Mouse (Mus musculus) spleen, adult 12 weeks (tissue): Measurements from ENCODE around the gene Actr1a.

ENCODE experiments used
- DNase-seq: peaks from one replicate; pipeline ENCODE4 v3.0.0; 2022; ENCODE audit warnings: low spot score

Gene Actr1a

GRCm38 (mm10) chr19:46350168-46350932 is 45.2 kb downstream of the Actr1a start, which contains the start of gene 2310034G01Rik:
TSS of gene 2310034G01Rik (minus strand) at chr19:46350302.
- no peak for DNase-seq

- DNase-seq: no peak
Observed at GRCm38 (mm10) chr19:46349550-46349949, 46.0 kb downstream of the Actr1a start.

- DNase-seq: no peak
Observed at GRCm38 (mm10) chr19:46348761-46349458, 46.6 kb downstream of the Actr1a start.

GRCm38 (mm10) chr19:46347936-46348668 is 47.4 kb downstream of the Actr1a start:
- no peak for DNase-seq

GRCm38 (mm10) chr19:46347146-46347545 is 48.4 kb downstream of the Actr1a start:
- no peak for DNase-seq

GRCm38 (mm10) chr19:46344710-46345419 is 50.7 kb downstream of the Actr1a start:
- DNase-seq: no peak

GRCm38 (mm10) chr19:46339287-46339971 is 56.1 kb downstream of the Actr1a start:
- no peak for DNase-seq

- DNase-seq: no peak
Observed at GRCm38 (mm10) chr19:46338942-46339286, 56.6 kb downstream of the Actr1a start.

- peak; percentile 91 for DNase-seq
Observed at GRCm38 (mm10) chr19:46338331-46338936, 57.1 kb downstream of the Actr1a start, which contains the start of gene Cuedc2. TSS of gene Cuedc2 (minus strand) at chr19:46338702.

GRCm38 (mm10) chr19:46337719-46338330 is 57.7 kb downstream of the Actr1a start:
- no peak for DNase-seq

GRCm38 (mm10) chr19:46333906-46334305 is 61.6 kb downstream of the Actr1a start:
- DNase-seq: no peak

GRCm38 (mm10) chr19:46332721-46333339 is 62.7 kb downstream of the Actr1a start:
- DNase-seq: no peak

- DNase-seq: no peak
Observed at GRCm38 (mm10) chr19:46331936-46332335, 63.6 kb downstream of the Actr1a start.

GRCm38 (mm10) chr19:46331326-46331725 is 64.2 kb downstream of the Actr1a start:
- no peak for DNase-seq

- no peak for DNase-seq
Observed at GRCm38 (mm10) chr19:46330696-46331095, 64.9 kb downstream of the Actr1a start.

GRCm38 (mm10) chr19:46329951-46330350 is 65.6 kb downstream of the Actr1a start:
- peak; percentile 71 for DNase-seq

GRCm38 (mm10) chr19:46329031-46329641 is 66.4 kb downstream of the Actr1a start:
- DNase-seq: no peak

GRCm38 (mm10) chr19:46328081-46329030 is 67.2 kb downstream of the Actr1a start, which contains the start of gene Fbxl15:
TSS of gene Fbxl15 (plus strand) at chr19:46328184.
- DNase-seq: peak; percentile 90
